Mouse (Mus musculus): ENCODE measurements around the gene Fut9. TPM values are rescaled to one million over a fixed set of nuclear protein-coding genes. Genes with fewer than 3 reads are reported as not detected.

Fut9 gene
- polyA plus RNA-seq (2015; fragmentation: Nextera tagmentation; extraction: Ambion mirVana), result 16.1 and 18.3 TPM in 2 replicates

- Histone ChIP-seq H3K4me1 (ENCODE audit: control insufficient read depth, insufficient read depth, low read length) (peaks cover 9% of the 10 kb centered on the region), H3K27ac (ENCODE audit: low read length) (peak within 1 kb of the TSS; percentile 96), H3K27me3 (ENCODE audit: control insufficient read depth, insufficient read depth, low read depth, low read length) (no peaks in the 10 kb centered on the region), H3K4me2 (ENCODE audit: low read length) (peak within 1 kb of the TSS; percentile 79), H3K4me3 (ENCODE audit: low read depth, low read length) (peak within 1 kb of the TSS; percentile 79), H3K9ac (ENCODE audit: low read depth, low read length) (peak within 1 kb of the TSS; percentile 89), H3K36me3 (ENCODE audit: control insufficient read depth, insufficient read depth, low read length) (no peaks in the 10 kb centered on the region), H3K9me3 (replicated peaks; ENCODE audit: control insufficient read depth, low read length, poor library complexity, severe bottlenecking) (no peaks in the 10 kb centered on the region)
- under 1% methylated on average over 50 of the region's 52 CpGs for WGBS
- peak; percentile 94 for ATAC-seq
These were observed at the start of gene Fut9 for GRCm38 (mm10) chr4:25799476-25800283. TSS of gene Fut9 (minus strand) at chr4:25800244.

GRCm38 (mm10) chr4:25815783-25816182 is 15.7 kb upstream of the Fut9 start:
- Histone ChIP-seq H3K27me3 (ENCODE audit: control insufficient read depth, insufficient read depth, low read depth, low read length) (no peaks in the 10 kb centered on the region), H3K9me3 (replicated peaks; ENCODE audit: control insufficient read depth, low read length, poor library complexity, severe bottlenecking) (no peaks in the 10 kb centered on the region), H3K9ac (ENCODE audit: low read depth, low read length) (no peak overlapping the region), H3K4me2 (ENCODE audit: low read length) (no peak overlapping the region), H3K27ac (ENCODE audit: low read length) (no peak overlapping the region), H3K4me1 (ENCODE audit: control insufficient read depth, insufficient read depth, low read length) (no peaks in the 10 kb centered on the region), H3K36me3 (ENCODE audit: control insufficient read depth, insufficient read depth, low read length) (no peaks in the 10 kb centered on the region), H3K4me3 (ENCODE audit: low read depth, low read length) (no peak overlapping the region)
- no peak for ATAC-seq
- WGBS, result 97% methylated on average over 7 of the region's 7 CpGs

DNA sequence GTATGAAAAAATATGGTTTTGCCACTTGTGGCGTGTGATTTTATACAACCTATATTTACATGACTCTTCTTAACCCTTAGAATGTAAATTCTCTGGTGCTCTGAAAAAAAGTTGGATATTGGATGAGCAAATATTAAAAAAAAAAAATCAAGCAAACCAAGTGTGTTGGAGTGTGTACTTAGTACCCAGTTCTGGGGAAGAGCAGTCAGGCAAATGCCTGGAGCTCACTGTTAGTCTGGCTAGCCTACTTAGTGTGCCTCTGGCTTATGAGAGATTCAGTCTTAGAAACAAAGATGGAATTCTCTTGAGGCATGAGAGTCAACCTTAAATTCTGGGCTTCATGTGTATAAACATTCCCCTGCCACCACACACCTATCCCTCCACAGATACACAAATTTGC is 13.3 kb upstream of the Fut9 start:
- Histone ChIP-seq H3K27me3 (ENCODE audit: control insufficient read depth, insufficient read depth, low read depth, low read length) (no peaks in the 10 kb centered on the region), H3K4me2 (ENCODE audit: low read length) (no peak overlapping the region), H3K4me1 (ENCODE audit: control insufficient read depth, insufficient read depth, low read length) (no peaks in the 10 kb centered on the region), H3K9ac (ENCODE audit: low read depth, low read length) (no peak overlapping the region), H3K9me3 (replicated peaks; ENCODE audit: control insufficient read depth, low read length, poor library complexity, severe bottlenecking) (no peaks in the 10 kb centered on the region), H3K4me3 (ENCODE audit: low read depth, low read length) (no peak overlapping the region), H3K27ac (ENCODE audit: low read length) (no peak overlapping the region), H3K36me3 (ENCODE audit: control insufficient read depth, insufficient read depth, low read length) (no peaks in the 10 kb centered on the region)
- no peak for ATAC-seq
- 86% methylated on average over 1 of the region's 1 CpGs for WGBS

DNA sequence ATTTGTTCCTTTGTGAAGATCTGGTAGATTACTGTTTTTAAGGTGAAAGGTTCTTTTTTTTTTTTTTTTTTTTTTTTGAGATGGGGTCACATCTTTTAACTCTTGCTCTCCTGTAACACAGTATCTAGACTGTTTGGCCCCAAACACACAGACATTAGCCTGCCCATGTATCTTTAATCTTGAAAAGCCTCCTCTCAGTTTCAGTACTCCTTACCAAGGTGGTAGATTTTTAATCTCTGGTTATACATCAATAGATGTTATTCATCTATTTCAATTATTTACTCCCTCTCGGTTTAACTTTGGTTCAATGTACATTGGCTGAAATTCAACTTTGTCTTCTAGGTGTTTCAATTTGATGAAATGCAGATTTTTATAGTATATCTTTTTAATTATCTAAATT is 10.0 kb upstream of the Fut9 start:
- no peaks in the 10 kb centered on the region for H3K27me3 ChIP-seq (ENCODE audit: control insufficient read depth, insufficient read depth, low read depth, low read length)
- H3K9me3 ChIP-seq (replicated peaks; ENCODE audit: control insufficient read depth, low read length, poor library complexity, severe bottlenecking), result no peaks in the 10 kb centered on the region
- no peak overlapping the region for H3K4me3 ChIP-seq (ENCODE audit: low read depth, low read length)
- H3K36me3 ChIP-seq (ENCODE audit: control insufficient read depth, insufficient read depth, low read length), result no peaks in the 10 kb centered on the region
- no peak overlapping the region for H3K4me2 ChIP-seq (ENCODE audit: low read length)
- no peak overlapping the region for H3K9ac ChIP-seq (ENCODE audit: low read depth, low read length)
- H3K27ac ChIP-seq (ENCODE audit: low read length), result no peak overlapping the region
- no peak for ATAC-seq
- 89% methylated on average over 1 of the region's 1 CpGs for WGBS
- H3K4me1 ChIP-seq (ENCODE audit: control insufficient read depth, insufficient read depth, low read length), result no peaks in the 10 kb centered on the region

GRCm38 (mm10) chr4:25801751-25802150 is 1.7 kb upstream of the Fut9 start:
- Histone ChIP-seq H3K4me2 (ENCODE audit: low read length) (no peak overlapping the region), H3K9me3 (replicated peaks; ENCODE audit: control insufficient read depth, low read length, poor library complexity, severe bottlenecking) (no peaks in the 10 kb centered on the region), H3K4me1 (ENCODE audit: control insufficient read depth, insufficient read depth, low read length) (peaks cover 9% of the 10 kb centered on the region), H3K9ac (ENCODE audit: low read depth, low read length) (no peak overlapping the region), H3K27ac (ENCODE audit: low read length) (no peak overlapping the region), H3K36me3 (ENCODE audit: control insufficient read depth, insufficient read depth, low read length) (no peaks in the 10 kb centered on the region), H3K4me3 (ENCODE audit: low read depth, low read length) (no peak overlapping the region), H3K27me3 (ENCODE audit: control insufficient read depth, insufficient read depth, low read depth, low read length) (no peaks in the 10 kb centered on the region)
- ATAC-seq, result no peak
- 92% methylated on average over 2 of the region's 2 CpGs for WGBS

DNA sequence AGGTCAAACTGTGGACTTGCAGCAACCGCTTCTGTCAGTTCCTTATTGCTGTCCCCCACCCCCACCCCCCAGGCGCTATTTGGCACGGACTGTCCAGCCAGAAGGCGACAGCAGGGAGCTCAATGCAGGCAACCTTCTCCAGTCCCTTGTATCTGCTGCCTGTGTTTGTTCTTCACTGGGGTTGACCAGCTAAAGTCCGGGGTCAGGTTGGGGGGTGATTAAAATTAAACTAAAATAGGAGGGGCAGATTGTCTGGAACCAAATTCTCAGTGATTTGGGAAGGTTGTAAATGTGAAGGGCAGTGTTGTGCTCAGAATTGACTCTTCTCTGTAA is 206 bp upstream of the Fut9 start:
- Histone ChIP-seq H3K27ac (ENCODE audit: low read length) (peak overlapping the region; percentile 96), H3K4me1 (ENCODE audit: control insufficient read depth, insufficient read depth, low read length) (peaks cover 9% of the 10 kb centered on the region), H3K36me3 (ENCODE audit: control insufficient read depth, insufficient read depth, low read length) (no peaks in the 10 kb centered on the region), H3K9me3 (replicated peaks; ENCODE audit: control insufficient read depth, low read length, poor library complexity, severe bottlenecking) (no peaks in the 10 kb centered on the region), H3K4me2 (ENCODE audit: low read length) (peak overlapping the region; percentile 79), H3K4me3 (ENCODE audit: low read depth, low read length) (peak overlapping the region; percentile 79), H3K27me3 (ENCODE audit: control insufficient read depth, insufficient read depth, low read depth, low read length) (no peaks in the 10 kb centered on the region), H3K9ac (ENCODE audit: low read depth, low read length) (peak overlapping the region; percentile 89)
- no peak; the same call in 1 of the 2 replicates for ATAC-seq
- WGBS, result under 1% methylated on average over 5 of the region's 5 CpGs

- no peaks in the 10 kb centered on the region for H3K27me3 ChIP-seq (ENCODE audit: control insufficient read depth, insufficient read depth, low read depth, low read length)
- H3K9ac ChIP-seq (ENCODE audit: low read depth, low read length), result peak overlapping the region; percentile 89
- under 1% methylated on average over 7 of the region's 7 CpGs for WGBS
- H3K4me2 ChIP-seq (ENCODE audit: low read length), result peak overlapping the region; percentile 79
- H3K9me3 ChIP-seq (replicated peaks; ENCODE audit: control insufficient read depth, low read length, poor library complexity, severe bottlenecking), result no peaks in the 10 kb centered on the region
- peaks cover 9% of the 10 kb centered on the region for H3K4me1 ChIP-seq (ENCODE audit: control insufficient read depth, insufficient read depth, low read length)
- H3K4me3 ChIP-seq (ENCODE audit: low read depth, low read length), result peak overlapping the region; percentile 79
- peak; percentile 37 for ATAC-seq
- H3K36me3 ChIP-seq (ENCODE audit: control insufficient read depth, insufficient read depth, low read length), result no peaks in the 10 kb centered on the region
- peak overlapping the region; percentile 96 for H3K27ac ChIP-seq (ENCODE audit: low read length)
These were observed 981 bp downstream of the Fut9 start for GRCm38 (mm10) chr4:25799051-25799475.

GRCm38 (mm10) chr4:25798412-25798811 is 1.6 kb downstream of the Fut9 start:
- H3K36me3 ChIP-seq (ENCODE audit: control insufficient read depth, insufficient read depth, low read length), result no peaks in the 10 kb centered on the region
- 9% methylated on average over 10 of the region's 10 CpGs for WGBS

GRCm38 (mm10) chr4:25796149-25796548 is 3.9 kb downstream of the Fut9 start:
- Histone ChIP-seq H3K36me3 (ENCODE audit: control insufficient read depth, insufficient read depth, low read length) (no peaks in the 10 kb centered on the region), H3K9me3 (replicated peaks; ENCODE audit: control insufficient read depth, low read length, poor library complexity, severe bottlenecking) (no peaks in the 10 kb centered on the region), H3K27ac (ENCODE audit: low read length) (no peak overlapping the region), H3K4me2 (ENCODE audit: low read length) (peak overlapping the region; percentile 31), H3K4me1 (ENCODE audit: control insufficient read depth, insufficient read depth, low read length) (peaks cover 9% of the 10 kb centered on the region), H3K27me3 (ENCODE audit: control insufficient read depth, insufficient read depth, low read depth, low read length) (no peaks in the 10 kb centered on the region), H3K4me3 (ENCODE audit: low read depth, low read length) (no peak overlapping the region), H3K9ac (ENCODE audit: low read depth, low read length) (no peak overlapping the region)
- no peak for ATAC-seq
- 43% methylated on average over 3 of the region's 3 CpGs for WGBS

More at GRCm38 (mm10) chr4:25798412-25798811, 1.6 kb downstream of the Fut9 start:
- Histone ChIP-seq H3K27ac (ENCODE audit: low read length) (no peak overlapping the region), H3K4me2 (ENCODE audit: low read length) (peak overlapping the region; percentile 79), H3K27me3 (ENCODE audit: control insufficient read depth, insufficient read depth, low read depth, low read length) (no peaks in the 10 kb centered on the region), H3K9ac (ENCODE audit: low read depth, low read length) (peak overlapping the region; percentile 89), H3K4me3 (ENCODE audit: low read depth, low read length) (peak overlapping the region; percentile 79), H3K9me3 (replicated peaks; ENCODE audit: control insufficient read depth, low read length, poor library complexity, severe bottlenecking) (no peaks in the 10 kb centered on the region), H3K4me1 (ENCODE audit: control insufficient read depth, insufficient read depth, low read length) (peaks cover 9% of the 10 kb centered on the region)
- ATAC-seq, result no peak
